Mouse (Mus musculus) heart, adult 2 months (tissue): ENCODE data around the gene Gm6793. TPM values are rescaled to one million over a fixed set of nuclear protein-coding genes. Genes with fewer than 3 reads are reported as not detected.

Experiments used
- DNase-seq, 2 experiments: peaks; one replicate each; pipeline ENCODE4 v3.0.0; 2021
- H3K27ac ChIP-seq: fragments of 200-600 bp; 2 replicates; pipeline ENCODE4 v1.8.1; 2022
- H3K27me3 ChIP-seq: fragments of 200-500 bp; 2 replicates; pipeline ENCODE4 v1.6.1; 2012; ENCODE audit warnings: mild to moderate bottlenecking, low read length, inconsistent platforms, mixed read lengths; ENCODE audit not compliant: control insufficient read depth, insufficient read depth
- H3K36me3 ChIP-seq: fragments of 200-500 bp; 2 replicates; pipeline ENCODE4 v1.6.1; 2012; ENCODE audit warnings: low read length, inconsistent platforms; ENCODE audit not compliant: control insufficient read depth, insufficient read depth
- H3K4me1 ChIP-seq: fragments of 200-500 bp; 2 replicates; pipeline ENCODE4 v1.6.1; 2011; ENCODE audit warnings: low read length; ENCODE audit not compliant: control insufficient read depth, insufficient read depth
- H3K4me3 ChIP-seq: fragments of 200-600 bp; 2 replicates; pipeline ENCODE4 v1.8.1; 2022
- H3K79me2 ChIP-seq: fragments of 200-500 bp; replicated peaks from 2 replicates; pipeline ENCODE4 v1.6.1; 2012; ENCODE audit warnings: mild to moderate bottlenecking, inconsistent platforms, low read length, moderate library complexity, mixed read lengths; ENCODE audit not compliant: control insufficient read depth, insufficient read depth
- H3K9ac ChIP-seq: fragments of 200-500 bp; 2 replicates; pipeline ENCODE4 v1.6.1; 2012; ENCODE audit warnings: low read depth, mild to moderate bottlenecking, control low read depth, inconsistent platforms, low read length, mixed read lengths
- CTCF ChIP-seq: fragments of 200-600 bp; IDR thresholded peaks from 2 replicates; pipeline ENCODE4 v1.8.1; 2022; ENCODE audit warnings: antibody characterized with exemption, mild to moderate bottlenecking, moderate library complexity
- EP300 ChIP-seq: fragments of 200-500 bp; IDR thresholded peaks from 2 replicates; pipeline ENCODE4 v1.6.1; 2011; ENCODE audit warnings: low read depth, low read length, control low read depth; ENCODE audit not compliant: insufficient read depth
- POLR2A ChIP-seq: fragments of 200-500 bp; IDR thresholded peaks from 2 replicates; pipeline ENCODE4 v1.6.1; 2011; ENCODE audit warnings: mild to moderate bottlenecking, low read depth, low read length, control low read depth; ENCODE audit not compliant: insufficient read depth
- WGBS: fragments of 180-500 bp; shearing (Covaris S2); methylation state at CpG from one replicate; pipeline ENCODE4 v1.1.7; 2018; 5-methylcytosine and 5-hydroxymethylcytosine counted together
- intact Hi-C: fragments of 180-260 bp; cut with DNase I; formaldehyde crosslinking; loops from one replicate; pipeline ENCODE4 v1.15.1; 2025
- polyA plus RNA-seq: library from polyadenylated mRNA; depleted of rRNA; stranded (reverse); fragments of >200 nt; gene quantifications from 2 replicates; pipeline ENCODE4 v1.2.3, GENCODE M21; 2012
- total RNA-seq, 2 experiments: library from RNA; stranded (reverse); gene quantifications; 2 replicates each; pipeline ENCODE4 v1.2.3; 2021

Gm6793 gene
- total and polyA plus RNA-seq, 3 experiments = not detected

DNA sequence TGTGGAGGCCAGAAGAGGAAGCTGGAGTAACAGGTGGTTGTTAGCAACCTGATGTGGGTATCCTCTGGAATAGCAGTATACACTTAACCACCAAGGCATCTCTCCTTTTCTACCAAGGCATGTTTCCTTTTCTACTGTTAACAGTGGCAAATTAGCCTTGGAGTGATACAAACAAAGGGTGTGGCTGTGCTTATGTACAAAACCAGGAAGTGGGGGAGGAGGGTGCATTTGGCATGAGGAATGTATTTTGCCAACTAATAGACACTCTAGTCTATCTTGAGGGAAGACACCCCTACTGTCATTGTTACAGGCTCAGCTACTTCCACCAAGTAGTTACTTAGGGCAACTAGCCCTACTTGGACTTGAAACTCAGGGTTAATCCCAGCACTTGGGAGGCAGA, 10.1 kb downstream of the Gm6793 start:
- DNase-seq = no peak
- no peaks in the 10 kb centered on the region for H3K4me1 ChIP-seq
- H3K36me3 ChIP-seq = 0 out of 2 replicates have a peak, but pooled peaks cover 2% of the 10 kb centered on the region
- no peak overlapping the region for H3K9ac ChIP-seq
- intact Hi-C loops = no loop called here
- peaks cover 2% of the 10 kb centered on the region; the same call in 1 of the 2 replicates for H3K79me2 ChIP-seq
- H3K4me3 ChIP-seq = no peak overlapping the region
- no peak for TF ChIP-seq CTCF
- no peak overlapping the region for H3K27ac ChIP-seq
- H3K27me3 ChIP-seq = no peaks in the 10 kb centered on the region

DNA sequence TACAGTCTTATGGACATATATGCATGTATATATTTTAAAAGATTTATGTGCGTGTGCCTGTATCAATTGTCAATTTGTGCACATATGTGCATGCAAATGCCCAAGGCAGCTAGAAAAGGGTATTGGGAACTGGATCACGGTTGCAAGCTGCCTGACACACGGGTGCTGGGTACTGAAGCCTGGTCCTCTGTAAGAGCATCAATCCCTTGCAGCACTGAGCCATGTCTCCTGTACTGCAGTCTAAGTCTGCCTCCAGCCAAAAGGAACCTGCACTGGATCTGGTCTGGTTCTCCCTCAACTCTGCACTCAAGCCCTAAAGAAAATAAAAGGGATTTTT, 22.2 kb downstream of the Gm6793 start:
- intact Hi-C loops = loop anchor here (1.0 kb wide), 1 partner anchor 19 kb away; the partner anchor contains the start of genes Kars and Terf2ip
- Histone ChIP-seq H3K27ac (no peak overlapping the region; the same call in 1 of the 2 replicates), H3K27me3 (no peaks in the 10 kb centered on the region), H3K79me2 (no peaks in the 10 kb centered on the region), H3K4me1 (no peaks in the 10 kb centered on the region), H3K4me3 (peak overlapping the region; percentile 74; the same call in 1 of the 2 replicates), H3K36me3 (no peaks in the 10 kb centered on the region), H3K9ac (no peak overlapping the region)
- TF ChIP-seq CTCF = no peak
- TF ChIP-seq EP300 = no peak
- TF ChIP-seq POLR2A = no peak
- DNase-seq = no peak
- WGBS = 56% methylated on average over 3 of the region's 3 CpGs

DNA sequence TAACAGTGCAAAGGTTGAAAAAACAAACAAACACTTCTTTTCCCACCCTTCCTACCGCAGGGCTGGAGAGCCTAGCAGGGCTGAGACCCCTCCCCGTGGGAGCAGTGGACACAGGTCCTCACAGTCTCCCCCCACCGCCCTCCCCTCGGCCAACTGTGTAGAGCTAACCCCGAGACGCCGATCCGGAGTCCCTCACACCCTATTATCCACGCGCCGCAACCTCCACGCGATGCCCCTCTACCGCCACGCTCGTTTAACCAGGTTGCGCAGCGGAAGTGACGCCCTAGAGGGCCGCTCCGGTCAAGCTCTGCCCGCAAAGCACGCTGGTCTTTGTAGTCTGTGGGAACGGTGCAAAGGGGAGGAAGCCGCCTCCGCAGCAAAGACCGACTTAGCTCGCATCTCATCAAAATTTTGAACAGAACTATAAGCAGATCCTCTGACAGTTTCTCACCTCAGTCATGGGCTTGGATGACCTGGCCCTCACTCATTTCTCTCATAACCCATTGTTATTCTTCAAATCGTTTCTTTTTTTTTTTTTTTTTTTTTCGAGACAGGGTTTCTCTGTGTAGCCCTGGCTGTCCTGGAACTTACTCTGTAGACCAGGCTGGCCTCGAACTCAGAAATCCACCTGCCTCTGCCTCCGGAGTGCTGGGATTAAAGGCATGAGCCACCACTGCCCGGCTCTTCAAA, 22.7 kb downstream of the Gm6793 start, which contains the start of gene Adat1:
Gene Adat1, minus strand, starts transcription at position 290 of the 690 bp plus-strand sequence.
- H3K27me3 ChIP-seq = no peaks in the 10 kb centered on the region
- H3K9ac ChIP-seq = peak within 1 kb of the TSS; percentile 77
- TF ChIP-seq CTCF = 0 out of 2 replicates have a peak, but pooled peaks have one; percentile 14
- TF ChIP-seq POLR2A = peak; percentile 81
- 0 out of 2 replicates have a peak, but pooled peaks have one; percentile 43 for TF ChIP-seq EP300
- peak within 1 kb of the TSS; percentile 74 for H3K4me3 ChIP-seq
- no peaks in the 10 kb centered on the region for H3K36me3 ChIP-seq
- intact Hi-C loops = no loop called here
- WGBS = 4% methylated on average over 33 of the region's 33 CpGs
- peak within 1 kb of the TSS; percentile 70 for H3K27ac ChIP-seq
- no peaks in the 10 kb centered on the region for H3K4me1 ChIP-seq
- DNase-seq = peak; percentile 87 to 89
- no peaks in the 10 kb centered on the region for H3K79me2 ChIP-seq

DNA sequence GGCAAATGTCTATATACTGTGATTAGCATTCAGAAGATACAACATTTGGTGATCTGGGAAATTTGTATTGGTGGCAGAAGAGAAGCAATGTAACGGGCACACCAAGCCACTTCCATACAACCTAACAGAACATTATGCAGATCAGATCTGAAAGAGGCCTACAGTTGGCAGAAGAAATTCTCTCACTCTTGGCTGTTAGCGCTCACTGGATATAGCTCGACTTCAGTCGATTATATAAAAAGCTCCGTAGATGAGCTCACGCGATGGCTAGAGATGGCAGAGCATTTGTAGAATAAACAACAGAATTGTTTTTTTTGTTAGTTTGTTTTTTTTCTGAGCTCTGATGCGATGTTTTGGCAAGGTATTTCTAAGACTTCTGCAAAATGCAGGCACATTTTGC, 23.6 kb downstream of the Gm6793 start:
- 58% methylated on average over 8 of the region's 8 CpGs for WGBS
- no peak for TF ChIP-seq CTCF
- no peak for TF ChIP-seq EP300
- no peak for TF ChIP-seq POLR2A
- Histone ChIP-seq H3K27ac (no peak overlapping the region; the same call in 1 of the 2 replicates), H3K79me2 (no peaks in the 10 kb centered on the region), H3K4me3 (peak overlapping the region; percentile 74), H3K9ac (no peak overlapping the region), H3K27me3 (no peaks in the 10 kb centered on the region), H3K4me1 (no peaks in the 10 kb centered on the region), H3K36me3 (no peaks in the 10 kb centered on the region)
- no peak for DNase-seq
- intact Hi-C loops = loop anchor here (2.0 kb wide), 1 partner anchor 50 kb away; the partner anchor contains the start of gene Gabarapl2

DNA sequence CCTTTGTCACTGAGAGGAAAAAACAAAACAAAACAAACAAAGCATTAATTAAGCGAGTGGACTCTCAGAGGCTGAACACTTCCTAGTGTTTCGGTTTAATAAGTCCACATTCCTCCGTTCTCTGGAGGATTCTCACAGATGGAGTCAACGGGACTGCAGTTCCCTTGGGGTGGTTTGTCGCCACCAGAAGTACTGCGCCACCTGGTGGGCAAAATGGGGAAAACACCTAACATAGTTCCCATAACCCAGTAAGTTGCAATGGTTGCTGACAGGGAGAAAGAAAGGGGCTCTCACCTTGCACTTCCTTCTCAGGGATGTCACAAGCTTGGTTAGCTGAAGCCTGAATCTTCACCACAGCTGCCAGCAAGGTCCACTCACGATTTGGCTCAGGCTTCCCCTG, 24.9 kb downstream of the Gm6793 start:
- Histone ChIP-seq H3K9ac (no peak overlapping the region), H3K27ac (no peak overlapping the region; the same call in 1 of the 2 replicates), H3K4me3 (no peak overlapping the region), H3K79me2 (no peaks in the 10 kb centered on the region), H3K27me3 (no peaks in the 10 kb centered on the region), H3K36me3 (no peaks in the 10 kb centered on the region), H3K4me1 (no peaks in the 10 kb centered on the region)
- DNase-seq = peak; percentile 67 to 79
- intact Hi-C loops = loop anchor here (1.0 to 2.0 kb wide), 2 partner anchors 49 to 109 kb away; partner anchors contain the start of gene Gabarapl2
- 8% methylated on average over 7 of the region's 7 CpGs for WGBS
- TF ChIP-seq EP300 = no peak
- TF ChIP-seq CTCF = peak; percentile 95

DNA sequence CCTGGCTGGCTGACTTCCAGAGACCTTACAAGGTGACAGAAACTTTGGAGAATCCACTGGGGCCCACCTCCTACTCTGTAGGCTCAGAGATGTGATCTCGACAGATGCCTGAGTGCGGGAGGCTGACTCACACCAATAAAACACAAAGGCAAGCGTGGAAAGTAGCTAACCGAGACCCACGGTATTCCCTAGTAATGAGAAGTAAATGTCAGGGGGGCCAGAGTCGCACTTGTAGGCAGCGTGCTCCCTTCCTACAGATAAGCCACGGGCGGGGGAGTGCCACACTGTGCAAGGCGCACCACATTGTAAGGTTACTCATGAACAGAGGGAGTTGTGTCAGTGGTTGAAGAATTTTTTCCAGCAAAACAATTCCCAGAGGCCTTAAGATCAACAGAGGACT, 30.3 kb downstream of the Gm6793 start:
- Histone ChIP-seq H3K79me2 (no peaks in the 10 kb centered on the region), H3K27ac (no peak overlapping the region), H3K36me3 (no peaks in the 10 kb centered on the region), H3K4me3 (no peak overlapping the region), H3K27me3 (no peaks in the 10 kb centered on the region), H3K4me1 (no peaks in the 10 kb centered on the region), H3K9ac (no peak overlapping the region)
- no peak for TF ChIP-seq POLR2A
- TF ChIP-seq EP300 = no peak
- TF ChIP-seq CTCF = no peak
- intact Hi-C loops = no loop called here
- DNase-seq = no peak
- 53% methylated on average over 10 of the region's 10 CpGs for WGBS
